Mouse (Mus musculus) gastrocnemius, postnatal 14 days (tissue): Measurements from ENCODE around the gene Slc12a3. TPM values are rescaled to one million over a fixed set of nuclear protein-coding genes. Genes with fewer than 3 reads are reported as not detected.
"Not testable (repeated sequence)": the region's sequence is repeated elsewhere in the genome, so short reads cannot be mapped to it uniquely, and the experiment has no call there.

Experiments
- DNase-seq: peaks from one replicate; pipeline ENCODE4 v3.0.0; 2021; ENCODE audit warnings: mixed read lengths
- intact Hi-C: fragments of 180-260 bp; cut with DNase I; formaldehyde crosslinking; loops from one replicate; pipeline ENCODE4 v1.15.1; 2025; ENCODE audit warnings: low total_unique reads
- microRNA-seq, 2 experiments: library from miRNA; unstranded; fragments of <30 nt; microRNA quantifications; one replicate each; pipeline ENCODE4 v1.2.0; 2021
- total RNA-seq, 2 experiments: library from RNA; stranded (reverse); gene quantifications; 2 replicates each; pipeline ENCODE4 v1.2.3; 2021

Gene Slc12a3
- total RNA-seq, 2 experiments from 2014 or later: not detected

DNA sequence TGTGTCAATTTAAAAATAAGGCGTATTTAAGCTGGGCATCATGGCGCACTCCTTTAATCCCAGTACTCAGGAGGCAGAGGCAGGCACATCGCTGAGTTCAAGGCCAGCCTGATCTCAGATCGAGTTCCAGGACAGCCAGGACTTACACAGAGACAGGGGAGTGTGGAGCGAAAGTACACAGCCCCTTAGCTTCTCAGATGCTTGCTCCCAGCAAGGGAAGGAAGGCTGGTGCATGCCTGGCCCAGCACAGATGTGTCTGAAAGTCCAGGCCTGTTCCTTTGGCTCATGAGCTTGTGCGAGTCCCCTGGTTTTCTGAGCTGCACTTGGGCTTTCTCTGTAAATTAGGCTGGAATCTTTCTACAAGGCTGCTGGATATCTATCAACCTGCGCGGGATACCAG lies 61.9 kb downstream of the Slc12a3 start:
- no peak for DNase-seq
- intact Hi-C loops: no loop called here

DNA sequence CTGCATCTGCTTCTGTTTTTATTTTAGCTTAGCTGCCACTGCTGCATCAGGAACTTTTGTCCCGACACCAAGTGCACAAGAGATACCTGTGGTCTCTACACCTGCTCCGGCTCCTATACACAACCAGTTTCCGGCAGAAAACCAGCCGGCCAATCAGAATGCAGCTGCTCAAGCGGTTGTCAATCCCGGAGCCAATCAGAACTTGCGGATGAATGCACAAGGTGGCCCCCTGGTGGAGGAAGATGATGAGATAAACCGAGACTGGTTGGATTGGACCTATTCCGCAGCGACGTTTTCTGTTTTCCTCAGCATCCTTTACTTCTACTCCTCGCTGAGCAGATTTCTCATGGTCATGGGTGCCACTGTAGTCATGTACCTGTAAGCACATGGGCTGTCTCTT lies 63.1 kb downstream of the Slc12a3 start:
- intact Hi-C loops: no loop called here
- DNase-seq: peak; percentile 45

DNA sequence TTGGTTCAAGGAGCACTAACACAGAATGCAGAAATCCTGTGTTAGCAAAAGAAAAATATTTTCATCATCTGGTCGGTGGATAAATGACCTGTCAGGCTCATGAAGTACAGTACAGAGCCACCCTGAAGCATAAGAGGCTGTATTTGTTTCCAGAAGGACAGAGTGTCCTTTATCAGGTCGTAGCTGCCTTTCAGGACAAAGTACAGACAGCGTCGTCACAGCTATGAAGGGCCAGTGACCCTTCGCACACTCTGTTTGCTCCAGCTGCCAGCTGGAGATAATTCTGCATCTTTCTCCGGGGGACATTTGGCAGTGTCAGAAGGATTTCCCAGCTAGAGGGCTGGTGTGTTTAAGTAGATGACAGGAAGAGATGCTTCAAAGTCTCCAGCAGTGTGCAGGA lies 63.6 kb downstream of the Slc12a3 start:
- DNase-seq: no peak
- intact Hi-C loops: no loop called here

DNA sequence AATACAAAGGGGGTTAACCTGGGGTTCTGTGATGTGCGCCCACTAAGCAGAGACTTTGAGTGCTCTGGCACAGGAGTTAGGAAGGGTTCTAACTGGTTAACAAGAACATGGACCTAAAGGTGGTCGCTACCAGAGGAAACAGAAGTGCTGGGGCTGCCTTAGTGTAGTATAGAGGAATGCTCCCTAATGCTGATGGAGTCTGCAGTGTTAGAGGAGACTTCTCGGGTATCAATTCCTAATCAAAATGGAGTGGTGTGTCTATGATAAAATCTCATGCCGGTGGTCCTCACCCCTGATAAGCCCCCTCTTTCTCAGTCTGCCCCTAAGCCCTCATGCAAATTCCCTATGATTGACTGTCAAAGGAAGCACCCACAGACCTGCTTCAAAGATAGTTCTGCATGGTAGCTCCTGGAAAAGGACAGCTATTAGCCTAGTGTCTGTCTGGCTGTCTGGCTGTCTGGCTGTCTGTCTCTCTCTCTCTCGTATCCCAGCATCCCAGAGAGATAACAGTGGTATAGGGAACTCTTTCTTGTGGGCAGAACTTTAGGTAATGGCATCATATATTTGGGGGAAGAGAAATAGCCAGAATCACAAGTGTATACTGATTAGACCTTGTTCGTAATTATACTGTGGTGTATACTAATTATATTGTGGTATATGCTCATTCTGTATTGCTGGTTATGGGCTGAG lies 67.0 kb downstream of the Slc12a3 start:
- no peak for DNase-seq
- intact Hi-C loops: loop anchor here (5.0 kb wide), 1 partner anchor 54 kb away; no protein-coding TSS in a partner anchor

DNA sequence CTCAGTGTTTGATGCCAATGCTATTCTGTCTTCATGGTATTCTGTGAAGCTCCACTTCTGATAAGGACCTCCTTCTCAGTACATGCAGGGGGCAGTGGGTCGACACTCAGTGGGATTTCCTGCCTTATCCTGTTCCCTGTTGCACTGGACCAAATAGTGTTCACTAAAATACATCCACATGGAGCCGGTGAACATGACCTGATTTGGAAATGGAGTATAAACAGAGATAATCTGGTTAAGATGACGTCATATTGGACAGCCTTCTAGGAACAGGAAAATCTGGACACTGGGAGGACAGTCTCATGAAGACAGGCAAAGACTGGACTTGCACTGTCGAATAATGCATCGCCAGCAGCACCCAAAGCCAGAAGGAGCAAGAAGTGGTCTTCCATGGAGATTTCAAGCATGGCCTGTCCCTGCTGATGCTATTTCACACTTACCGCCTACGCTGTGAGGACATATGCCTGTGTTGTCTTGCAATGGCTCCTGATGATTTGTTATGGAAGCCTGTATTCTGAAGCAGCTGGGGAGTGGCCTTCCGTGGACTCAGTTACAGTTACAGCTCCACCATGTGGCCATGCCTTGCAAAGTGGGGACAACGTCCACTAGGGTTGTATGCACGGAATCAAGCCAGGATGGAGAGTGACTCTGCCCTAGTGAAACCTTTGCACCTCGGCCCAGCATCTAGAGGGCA lies 68.1 kb downstream of the Slc12a3 start:
- intact Hi-C loops: loop anchor here (5.0 kb wide), 1 partner anchor 55 kb away; no protein-coding TSS in a partner anchor
- peak; percentile 49 for DNase-seq

DNA sequence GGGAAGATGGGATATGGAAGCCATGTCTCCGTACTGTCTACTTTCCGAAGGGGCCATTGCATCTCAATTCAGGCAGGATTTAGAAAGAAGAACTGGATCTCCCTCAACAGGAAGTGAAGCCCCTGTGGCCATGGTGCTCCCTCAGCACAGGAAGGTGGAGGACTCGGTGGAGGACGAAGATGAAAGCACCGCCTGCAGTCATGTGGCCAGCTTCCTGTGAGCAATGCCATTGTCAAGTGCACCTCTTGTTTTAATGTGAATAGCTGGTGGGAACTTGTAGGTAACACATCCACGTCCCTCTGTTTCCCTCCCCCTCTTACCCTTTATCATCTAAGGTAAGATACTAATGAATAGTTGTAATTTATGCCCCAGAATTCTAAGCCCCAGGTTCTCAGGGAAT lies 69.6 kb downstream of the Slc12a3 start:
- DNase-seq: no peak
- intact Hi-C loops: loop anchor here (5.0 kb wide), 1 partner anchor 56 kb away; no protein-coding TSS in a partner anchor

DNA sequence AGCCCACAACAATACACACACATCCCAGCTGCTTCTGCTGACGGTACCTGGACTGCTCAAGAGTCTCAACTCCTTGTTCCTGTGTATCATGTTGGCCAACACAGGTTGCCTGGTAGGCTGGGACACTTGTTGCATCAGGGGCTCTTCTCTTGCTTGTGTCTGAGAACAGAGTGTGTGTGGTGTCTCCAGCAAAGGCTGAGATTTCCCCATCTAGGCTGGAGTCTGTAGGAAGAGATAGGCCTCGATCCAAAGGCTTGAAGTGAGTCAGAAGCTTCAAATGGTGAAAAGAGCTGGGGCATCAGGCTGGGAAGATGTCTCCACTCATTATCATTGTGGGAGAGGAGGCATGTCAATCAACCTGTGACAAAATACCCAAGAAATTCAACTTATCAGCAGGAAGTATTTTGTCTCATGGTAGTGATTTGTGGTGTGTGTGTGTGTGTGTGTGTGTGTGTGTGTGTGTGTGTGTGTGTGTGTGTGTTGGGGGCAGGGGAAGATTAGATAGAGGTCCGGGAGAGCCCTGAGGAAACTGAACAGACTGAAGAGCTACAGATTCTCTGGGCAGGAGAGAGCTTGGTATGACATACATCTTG lies 70.5 kb downstream of the Slc12a3 start:
- intact Hi-C loops: loop anchor here (5.0 kb wide), 1 partner anchor 57 kb away; no protein-coding TSS in a partner anchor
- no peak for DNase-seq

DNA sequence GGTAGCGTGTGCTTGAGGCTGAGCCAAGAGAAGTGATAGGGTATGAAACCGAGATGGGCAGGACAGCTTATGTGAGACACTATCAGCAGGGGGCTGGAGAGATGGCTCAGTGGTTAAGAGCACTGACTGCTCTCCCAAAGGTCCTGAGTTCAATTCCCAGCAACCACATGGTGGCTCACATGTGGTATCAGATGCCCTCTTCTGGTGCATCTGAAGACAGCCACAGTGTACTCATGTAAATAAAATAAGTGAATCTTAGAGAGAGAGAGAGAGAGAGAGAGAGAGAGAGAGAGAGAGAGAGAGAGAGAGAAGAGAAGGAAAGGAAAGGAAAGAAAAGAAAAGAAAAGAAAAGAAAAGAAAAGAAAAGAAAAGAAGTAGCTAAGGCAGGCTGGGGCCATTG lies 71.0 kb downstream of the Slc12a3 start:
- intact Hi-C loops: loop anchor here (5.0 kb wide), 1 partner anchor 58 kb away; no protein-coding TSS in a partner anchor
- not testable (repeated sequence) for DNase-seq

DNA sequence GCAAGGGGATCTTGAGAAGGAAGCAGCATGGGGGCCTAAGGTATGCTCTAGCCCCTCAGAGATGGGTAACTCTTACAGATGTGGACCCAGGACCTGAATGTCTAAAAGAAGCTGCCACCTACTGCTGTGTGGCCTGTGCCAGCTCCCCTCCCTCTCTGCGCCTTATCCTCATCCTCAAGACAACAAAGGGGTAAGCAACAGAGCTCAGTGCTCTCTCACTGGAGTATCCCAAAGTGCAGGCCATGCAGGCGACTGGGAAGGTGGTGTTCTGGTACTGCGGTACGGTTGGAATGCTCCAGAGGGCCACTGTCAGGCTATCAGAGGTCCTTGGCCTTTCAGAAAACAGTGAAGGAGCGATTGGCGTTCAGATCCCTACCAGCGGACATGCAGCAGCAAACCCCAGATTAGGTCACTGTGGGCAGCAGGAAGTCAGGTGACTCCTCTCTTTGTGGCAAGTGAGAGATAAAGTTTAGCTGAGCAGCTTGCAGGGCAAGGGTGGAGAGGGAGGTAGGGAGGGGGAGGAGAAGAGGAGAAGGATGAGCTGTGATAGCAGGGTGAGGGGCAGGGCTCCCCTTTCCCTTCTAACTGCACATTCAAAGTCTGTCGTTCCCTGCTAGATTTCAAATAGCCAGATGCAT lies 79.6 kb downstream of the Slc12a3 start:
- no peak for DNase-seq
- intact Hi-C loops: no loop called here

DNA sequence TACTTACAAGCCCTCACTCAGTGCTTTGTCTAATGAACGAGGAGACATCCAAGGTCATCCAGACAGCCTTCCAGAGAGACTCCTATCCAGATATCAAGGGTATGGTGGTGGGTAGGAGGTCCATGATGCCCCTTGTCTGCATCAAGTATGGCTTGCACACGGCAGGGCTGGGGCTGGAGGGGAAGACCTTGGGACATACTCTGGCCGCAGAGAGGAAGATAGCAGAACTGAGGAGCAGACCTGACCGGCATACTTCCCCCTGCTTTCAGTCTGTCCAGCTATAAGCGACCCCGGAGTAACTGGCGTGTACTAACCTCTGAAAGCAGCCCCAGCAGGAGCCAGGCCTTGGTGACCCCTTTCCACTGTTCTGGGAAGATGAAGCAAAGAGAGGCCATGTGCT lies 80.5 kb downstream of the Slc12a3 start:
- no peak for DNase-seq
- intact Hi-C loops: no loop called here

DNA sequence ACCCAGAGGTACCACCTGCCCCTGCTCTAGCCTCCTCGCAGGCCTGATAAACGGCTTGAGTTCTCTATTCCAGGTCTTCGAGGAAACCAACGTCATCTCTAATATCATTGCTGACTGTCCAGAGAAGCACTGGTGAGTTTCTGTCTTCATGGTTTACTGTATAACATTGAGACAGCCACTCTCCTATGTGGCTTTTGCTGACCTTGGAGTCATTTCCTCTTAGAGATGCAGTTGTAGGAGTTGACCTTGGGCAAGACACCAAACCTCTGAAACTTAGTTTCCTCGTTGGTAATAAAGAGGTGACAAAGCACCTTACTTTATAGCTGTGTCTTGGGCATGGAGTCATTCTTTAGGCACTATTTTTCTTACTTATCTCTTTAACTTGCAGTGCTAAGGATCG lies 83.5 kb downstream of the Slc12a3 start:
- DNase-seq: no peak
- intact Hi-C loops: no loop called here

DNA sequence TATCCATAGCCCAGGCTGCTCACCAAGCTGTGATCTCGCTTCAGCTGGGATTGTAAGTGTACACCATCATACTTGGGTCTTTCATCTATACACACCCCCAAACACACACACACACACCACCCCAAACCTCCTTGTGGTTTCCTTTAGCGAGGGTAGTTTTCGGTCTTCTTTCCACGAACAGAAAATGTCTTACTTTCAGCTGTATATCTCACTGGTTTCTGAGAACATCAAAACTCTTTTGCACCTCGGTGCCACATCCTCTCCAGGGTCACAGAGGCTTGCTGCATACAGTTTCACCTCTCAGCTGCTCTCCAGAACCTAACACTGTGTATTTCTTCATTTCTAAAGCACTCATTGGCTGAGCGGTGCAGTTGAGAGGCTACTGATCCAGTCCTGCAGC lies 84.5 kb downstream of the Slc12a3 start:
- intact Hi-C loops: no loop called here

DNA sequence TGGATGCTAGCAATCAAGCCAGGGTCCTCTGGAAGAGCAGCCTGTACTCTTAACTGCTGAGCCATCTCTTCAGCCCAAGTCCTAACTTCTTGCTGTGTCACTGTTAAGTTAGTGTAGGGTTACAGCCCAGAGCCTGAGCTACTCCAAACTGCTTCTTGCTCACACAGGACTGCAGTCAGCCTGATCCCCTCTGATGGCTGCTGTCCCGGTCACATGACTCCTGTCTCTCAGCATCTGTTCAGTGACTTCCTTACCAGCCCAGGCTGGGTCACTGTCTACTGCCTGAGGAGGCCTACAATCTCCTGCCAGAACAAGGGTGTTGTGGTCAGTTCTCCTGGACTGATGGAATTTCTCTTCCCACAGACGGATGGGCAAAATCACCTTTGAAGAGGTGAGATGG lies 86.2 kb downstream of the Slc12a3 start:
- DNase-seq: peak; percentile 15
- intact Hi-C loops: no loop called here

More for the DNA sequence above, 84.5 kb downstream of the Slc12a3 start:
- DNase-seq: no peak

Small RNAs within 50 kb of the gene (microRNA-seq; reads per million reads assigned to microRNA genes)
- 19.5 to 61.8 reads per million in 2 experiments for gene Mir138-2

Other genes starting within 250 kb of the Slc12a3 start
- gene Bbs2, start 230.3 kb upstream of the Slc12a3 start, total RNA-seq: 1 to 10 TPM; 3.1 to 3.7 TPM
- gene Mt4, start 192.0 kb upstream of the Slc12a3 start, total RNA-seq: not detected
- gene Mt3, start 176.6 kb upstream of the Slc12a3 start, total RNA-seq: 10 to 100 TPM in 1 of 2 experiments, 1 to 10 TPM in 1; 5.8 to 11.2 TPM
- gene Mt2, start 156.5 kb upstream of the Slc12a3 start, total RNA-seq: 100 to 1,000 TPM in 1 of 2 experiments, 10 to 100 TPM in 1; 20.2 to 206 TPM
- 100 to 1,000 TPM in 1 of 2 experiments, 10 to 100 TPM in 1; 18.6 to 129 TPM for gene Mt1, start 150.1 kb upstream of the Slc12a3 start, total RNA-seq
- 10 to 100 TPM in 1 of 2 experiments, 1 to 10 TPM in 1; 10.0 to 13.2 TPM for gene Nup93, start 114.6 kb upstream of the Slc12a3 start, total RNA-seq
- 10 to 100 TPM; 55.1 to 75.2 TPM for gene Herpud1, start 57.2 kb downstream of the Slc12a3 start, total RNA-seq
- under 1 TPM; 0.13 to 0.41 TPM for gene Nlrc5, start 105.2 kb downstream of the Slc12a3 start, total RNA-seq
- 10 to 100 TPM; 13.4 to 20.7 TPM for gene Cpne2, start 203.8 kb downstream of the Slc12a3 start, total RNA-seq